Mouse (Mus musculus): Measurements from ENCODE around the gene Slc26a1.

- TF ChIP-seq CTCF (IDR thresholded peaks at IDR 0.05; ENCODE audit: extremely low read depth, insufficient read length, insufficient replicate concordance, low read depth, low read length) (no peak), POLR2A (IDR thresholded peaks at IDR 0.05; ENCODE audit: low read depth, low read length) (peak; percentile 87)
Measured at GRCm38 (mm10) chr5:108660632-108661268, 14.6 kb downstream of the Slc26a1 start.

Data from small intestine, adult 2 months (tissue).